Mouse (Mus musculus): Measurements from ENCODE around the gene Mthfd1l.

- no peak for TF ChIP-seq EP300 (IDR thresholded peaks at IDR 0.05; ENCODE audit: low read depth)
- TF ChIP-seq CTCF (IDR thresholded peaks at IDR 0.05; ENCODE audit: low read depth): no peak
Measured at GRCm38 (mm10) chr10:4164681-4165080, 191.8 kb downstream of the Mthfd1l start.
